Mouse (Mus musculus): ENCODE measurements around the gene Pomp.

GRCm38 (mm10) chr5:147895436-147896198 lies 35.4 kb downstream of the Pomp start:
- TF ChIP-seq CTCF (IDR thresholded peaks at IDR 0.05; ENCODE audit: control insufficient read depth, insufficient read depth, insufficient replicate concordance, low read depth, low read length) (no peak), POLR2A (IDR thresholded peaks at IDR 0.05; ENCODE audit: control insufficient read depth, low read depth, low read length) (no peak)

Data from testis, adult 2 months (tissue).